Mouse (Mus musculus): ENCODE data around the gene Man2a1. TPM values are rescaled to one million over a fixed set of nuclear protein-coding genes. Genes with fewer than 3 reads are reported as not detected.
A peak's percentile ranks its signal among the peaks of the same experiment; 100 is the strongest.

Gene Man2a1
- polyA plus RNA-seq, 1 experiment: 21.3 TPM

- H3K36me3 ChIP-seq (ENCODE audit: control insufficient read depth, insufficient read depth, low read length): peaks cover 31% of the 10 kb centered on the region; the same call in 1 of the 2 replicates
- no peak for DNase-seq
- peaks cover 8% of the 10 kb centered on the region for H3K4me1 ChIP-seq (replicated peaks; ENCODE audit: control insufficient read depth, insufficient read depth, low read length)
- H3K27ac ChIP-seq (ENCODE audit: control insufficient read depth, insufficient read depth, low read length): peak overlapping the region; percentile 41; the same call in 1 of the 2 replicates
- whole genome bisulfite sequencing: 96% methylated on average over 12 of the region's 12 CpGs
- TF ChIP-seq CTCF (IDR thresholded peaks at IDR 0.05; ENCODE audit: borderline replicate concordance, control insufficient read depth, extremely low read depth, insufficient read depth, low read length, poor library complexity) (no peak), POLR2A (IDR thresholded peaks at IDR 0.05; ENCODE audit: control insufficient read depth, extremely low read depth, insufficient read depth, low read length, poor library complexity) (no peak)
- no peaks in the 10 kb centered on the region for H3K27me3 ChIP-seq (ENCODE audit: control insufficient read depth, insufficient read depth, low read length)
- H3K4me3 ChIP-seq (ENCODE audit: control insufficient read depth, insufficient read depth, low read length): no peak overlapping the region
Observed at GRCm38 (mm10) chr17:64630506-64630905, 30.0 kb downstream of the Man2a1 start.

- WGBS: 95% methylated on average over 8 of the region's 8 CpGs
- no peak for DNase-seq
Observed at GRCm38 (mm10) chr17:64637868-64638537, 37.5 kb downstream of the Man2a1 start.

GRCm38 (mm10) chr17:64641376-64641775, 40.8 kb downstream of the Man2a1 start:
- no peaks in the 10 kb centered on the region for H3K27me3 ChIP-seq (ENCODE audit: control insufficient read depth, insufficient read depth, low read length)
- no peak for TF ChIP-seq POLR2A (IDR thresholded peaks at IDR 0.05; ENCODE audit: control insufficient read depth, extremely low read depth, insufficient read depth, low read length, poor library complexity)
- no peak for TF ChIP-seq CTCF (IDR thresholded peaks at IDR 0.05; ENCODE audit: borderline replicate concordance, control insufficient read depth, extremely low read depth, insufficient read depth, low read length, poor library complexity)
- no peak for DNase-seq
- H3K4me1 ChIP-seq (replicated peaks; ENCODE audit: control insufficient read depth, insufficient read depth, low read length): no peaks in the 10 kb centered on the region; the same call in 1 of the 2 replicates
- H3K36me3 ChIP-seq (ENCODE audit: control insufficient read depth, insufficient read depth, low read length): peaks cover 10% of the 10 kb centered on the region
- WGBS: 98% methylated on average over 3 of the region's 3 CpGs
- no peak overlapping the region for H3K27ac ChIP-seq (ENCODE audit: control insufficient read depth, insufficient read depth, low read length)
- no peak overlapping the region for H3K4me3 ChIP-seq (ENCODE audit: control insufficient read depth, insufficient read depth, low read length)

More at GRCm38 (mm10) chr17:64637868-64638537, 37.5 kb downstream of the Man2a1 start:
- H3K4me3 ChIP-seq (ENCODE audit: control insufficient read depth, insufficient read depth, low read length): no peak overlapping the region
- peaks cover 15% of the 10 kb centered on the region for H3K36me3 ChIP-seq (ENCODE audit: control insufficient read depth, insufficient read depth, low read length)
- no peaks in the 10 kb centered on the region for H3K4me1 ChIP-seq (replicated peaks; ENCODE audit: control insufficient read depth, insufficient read depth, low read length)
- H3K27ac ChIP-seq (ENCODE audit: control insufficient read depth, insufficient read depth, low read length): no peak overlapping the region
- TF ChIP-seq CTCF (IDR thresholded peaks at IDR 0.05; ENCODE audit: borderline replicate concordance, control insufficient read depth, extremely low read depth, insufficient read depth, low read length, poor library complexity): no peak
- no peak for TF ChIP-seq POLR2A (IDR thresholded peaks at IDR 0.05; ENCODE audit: control insufficient read depth, extremely low read depth, insufficient read depth, low read length, poor library complexity)
- H3K27me3 ChIP-seq (ENCODE audit: control insufficient read depth, insufficient read depth, low read length): no peaks in the 10 kb centered on the region

- H3K4me3 ChIP-seq (ENCODE audit: control insufficient read depth, insufficient read depth, low read length): no peak overlapping the region
- peaks cover 10% of the 10 kb centered on the region; the same call in 1 of the 2 replicates for H3K36me3 ChIP-seq (ENCODE audit: control insufficient read depth, insufficient read depth, low read length)
- no peaks in the 10 kb centered on the region; the same call in 1 of the 2 replicates for H3K4me1 ChIP-seq (replicated peaks; ENCODE audit: control insufficient read depth, insufficient read depth, low read length)
- no peaks in the 10 kb centered on the region for H3K27me3 ChIP-seq (ENCODE audit: control insufficient read depth, insufficient read depth, low read length)
- H3K27ac ChIP-seq (ENCODE audit: control insufficient read depth, insufficient read depth, low read length): no peak overlapping the region
- DNase-seq: no peak
- no peak for TF ChIP-seq POLR2A (IDR thresholded peaks at IDR 0.05; ENCODE audit: control insufficient read depth, extremely low read depth, insufficient read depth, low read length, poor library complexity)
- 89% methylated on average over 7 of the region's 7 CpGs for WGBS
Observed at GRCm38 (mm10) chr17:64643644-64644043, 43.1 kb downstream of the Man2a1 start.

GRCm38 (mm10) chr17:64644888-64645605, 44.5 kb downstream of the Man2a1 start:
- WGBS: 89% methylated on average over 8 of the region's 8 CpGs
- no peak for DNase-seq
- 0 out of 2 replicates have a peak, but pooled peaks cover 5% of the 10 kb centered on the region for H3K36me3 ChIP-seq (ENCODE audit: control insufficient read depth, insufficient read depth, low read length)
- H3K27ac ChIP-seq (ENCODE audit: control insufficient read depth, insufficient read depth, low read length): no peak overlapping the region
- H3K4me1 ChIP-seq (replicated peaks; ENCODE audit: control insufficient read depth, insufficient read depth, low read length): no peaks in the 10 kb centered on the region; the same call in 1 of the 2 replicates
- H3K4me3 ChIP-seq (ENCODE audit: control insufficient read depth, insufficient read depth, low read length): no peak overlapping the region
- no peaks in the 10 kb centered on the region for H3K27me3 ChIP-seq (ENCODE audit: control insufficient read depth, insufficient read depth, low read length)
- TF ChIP-seq CTCF (IDR thresholded peaks at IDR 0.05; ENCODE audit: borderline replicate concordance, control insufficient read depth, extremely low read depth, insufficient read depth, low read length, poor library complexity) (no peak), POLR2A (IDR thresholded peaks at IDR 0.05; ENCODE audit: control insufficient read depth, extremely low read depth, insufficient read depth, low read length, poor library complexity) (no peak)

GRCm38 (mm10) chr17:64647396-64647795, 46.9 kb downstream of the Man2a1 start:
- no peaks in the 10 kb centered on the region; the same call in 1 of the 2 replicates for H3K4me1 ChIP-seq (replicated peaks; ENCODE audit: control insufficient read depth, insufficient read depth, low read length)
- 91% methylated on average over 9 of the region's 9 CpGs for WGBS
- H3K27me3 ChIP-seq (ENCODE audit: control insufficient read depth, insufficient read depth, low read length): no peaks in the 10 kb centered on the region
- peaks cover 20% of the 10 kb centered on the region for H3K36me3 ChIP-seq (ENCODE audit: control insufficient read depth, insufficient read depth, low read length)
- DNase-seq: no peak
- no peak overlapping the region for H3K27ac ChIP-seq (ENCODE audit: control insufficient read depth, insufficient read depth, low read length)
- TF ChIP-seq CTCF (IDR thresholded peaks at IDR 0.05; ENCODE audit: borderline replicate concordance, control insufficient read depth, extremely low read depth, insufficient read depth, low read length, poor library complexity) (no peak), POLR2A (IDR thresholded peaks at IDR 0.05; ENCODE audit: control insufficient read depth, extremely low read depth, insufficient read depth, low read length, poor library complexity) (no peak)
- no peak overlapping the region for H3K4me3 ChIP-seq (ENCODE audit: control insufficient read depth, insufficient read depth, low read length)
